Mouse (Mus musculus): Measurements from ENCODE around the gene Tsg101. TPM values are rescaled to one million over a fixed set of nuclear protein-coding genes. Genes with fewer than 3 reads are reported as not detected.

Gene Tsg101
- polyA plus RNA-seq, 1 experiment from 2014 or later = 107 TPM

- no peaks in the 10 kb centered on the region for H3K9me3 ChIP-seq (ENCODE audit: control insufficient read depth)
- 52% methylated on average over 6 of the region's 6 CpGs for WGBS
- peaks cover 21% of the 10 kb centered on the region for H3K4me1 ChIP-seq (replicated peaks; ENCODE audit: control insufficient read depth, insufficient read depth, low read length)
- H3K27ac ChIP-seq (ENCODE audit: low read depth, low read length) = peak within 1 kb of the TSS; percentile 91
- ATAC-seq = no peak
- no peaks in the 10 kb centered on the region for H3K27me3 ChIP-seq (replicated peaks; ENCODE audit: control insufficient read depth, insufficient read depth, low read length)
- no peak for TF ChIP-seq CTCF (IDR thresholded peaks at IDR 0.05; ENCODE audit: low read depth)
- H3K4me2 ChIP-seq (replicated peaks; ENCODE audit: low read depth) = no peak within 1 kb of the TSS
- H3K36me3 ChIP-seq (ENCODE audit: control insufficient read depth, insufficient read depth) = no peaks in the 10 kb centered on the region
- no peak within 1 kb of the TSS for H3K4me3 ChIP-seq (ENCODE audit: low read depth, low read length)
- no peak within 1 kb of the TSS for H3K9ac ChIP-seq (ENCODE audit: low read depth, low read length)
These were observed 78.8 kb downstream of the Tsg101 start, which contains the start of gene Ldha for GRCm38 (mm10) chr7:46840787-46841525. Gene Ldha (plus strand): TSS chr7:46841475.

- peaks cover 20% of the 10 kb centered on the region for H3K4me1 ChIP-seq (replicated peaks; ENCODE audit: control insufficient read depth, insufficient read depth, low read length)
- no peak for ATAC-seq
- WGBS = 35% methylated on average over 4 of the region's 4 CpGs
- H3K4me3 ChIP-seq (ENCODE audit: low read depth, low read length) = no peak overlapping the region
- H3K4me2 ChIP-seq (replicated peaks; ENCODE audit: low read depth) = no peak overlapping the region
- no peaks in the 10 kb centered on the region for H3K36me3 ChIP-seq (ENCODE audit: control insufficient read depth, insufficient read depth)
- H3K9me3 ChIP-seq (ENCODE audit: control insufficient read depth) = no peaks in the 10 kb centered on the region
- no peak overlapping the region for H3K9ac ChIP-seq (ENCODE audit: low read depth, low read length)
- TF ChIP-seq CTCF (IDR thresholded peaks at IDR 0.05; ENCODE audit: low read depth) = no peak
- H3K27me3 ChIP-seq (replicated peaks; ENCODE audit: control insufficient read depth, insufficient read depth, low read length) = no peaks in the 10 kb centered on the region
- peak overlapping the region; percentile 91 for H3K27ac ChIP-seq (ENCODE audit: low read depth, low read length)
These were observed 79.4 kb downstream of the Tsg101 start for GRCm38 (mm10) chr7:46840326-46840725.

GRCm38 (mm10) chr7:46839861-46840260 lies 79.9 kb downstream of the Tsg101 start:
- no peak overlapping the region; the same call in 1 of the 2 replicates for H3K9ac ChIP-seq (ENCODE audit: low read depth, low read length)
- no peak overlapping the region for H3K4me2 ChIP-seq (replicated peaks; ENCODE audit: low read depth)
- 38% methylated on average over 5 of the region's 5 CpGs for WGBS
- H3K27ac ChIP-seq (ENCODE audit: low read depth, low read length) = peak overlapping the region; percentile 91
- H3K27me3 ChIP-seq (replicated peaks; ENCODE audit: control insufficient read depth, insufficient read depth, low read length) = no peaks in the 10 kb centered on the region
- H3K4me3 ChIP-seq (ENCODE audit: low read depth, low read length) = no peak overlapping the region
- H3K9me3 ChIP-seq (ENCODE audit: control insufficient read depth) = no peaks in the 10 kb centered on the region
- H3K4me1 ChIP-seq (replicated peaks; ENCODE audit: control insufficient read depth, insufficient read depth, low read length) = peaks cover 16% of the 10 kb centered on the region
- peak; percentile 63 for ATAC-seq
- 0 out of 2 replicates have a peak, but pooled peaks have one; percentile 0 for TF ChIP-seq CTCF (IDR thresholded peaks at IDR 0.05; ENCODE audit: low read depth)
- H3K36me3 ChIP-seq (ENCODE audit: control insufficient read depth, insufficient read depth) = no peaks in the 10 kb centered on the region

- peak; percentile 85 for ATAC-seq
- peaks cover 16% of the 10 kb centered on the region for H3K4me1 ChIP-seq (replicated peaks; ENCODE audit: control insufficient read depth, insufficient read depth, low read length)
- 18% methylated on average over 7 of the region's 7 CpGs for WGBS
These were observed 80.3 kb downstream of the Tsg101 start for GRCm38 (mm10) chr7:46839446-46839845.

More at GRCm38 (mm10) chr7:46839446-46839845, 80.3 kb downstream of the Tsg101 start:
- H3K27me3 ChIP-seq (replicated peaks; ENCODE audit: control insufficient read depth, insufficient read depth, low read length) = no peaks in the 10 kb centered on the region
- H3K36me3 ChIP-seq (ENCODE audit: control insufficient read depth, insufficient read depth) = no peaks in the 10 kb centered on the region
- H3K9ac ChIP-seq (ENCODE audit: low read depth, low read length) = no peak overlapping the region; the same call in 1 of the 2 replicates
- 0 out of 2 replicates have a peak, but pooled peaks have one; percentile 1 for TF ChIP-seq CTCF (IDR thresholded peaks at IDR 0.05; ENCODE audit: low read depth)
- H3K4me3 ChIP-seq (ENCODE audit: low read depth, low read length) = no peak overlapping the region
- peak overlapping the region; percentile 91 for H3K27ac ChIP-seq (ENCODE audit: low read depth, low read length)
- H3K4me2 ChIP-seq (replicated peaks; ENCODE audit: low read depth) = peak overlapping the region; percentile 51
- no peaks in the 10 kb centered on the region for H3K9me3 ChIP-seq (ENCODE audit: control insufficient read depth)

Other genes starting within 250 kb of the Tsg101 start
- gene Tph1, start 247.4 kb downstream of the Tsg101 start, polyA plus RNA-seq (2015; fragmentation: Nextera tagmentation; extraction: Ambion mirVana) = 4.8 and 5.3 TPM in 2 replicates
- gene Saal1, start 209.3 kb downstream of the Tsg101 start, polyA plus RNA-seq (2015; fragmentation: Nextera tagmentation; extraction: Ambion mirVana) = 8.4 and 9.3 TPM in 2 replicates
- 2.3 and 5.2 TPM in 2 replicates for gene Saa3, start 204.3 kb downstream of the Tsg101 start, polyA plus RNA-seq (2015; fragmentation: Nextera tagmentation; extraction: Ambion mirVana)
- gene Saa4, start 187.4 kb downstream of the Tsg101 start, polyA plus RNA-seq (2015; fragmentation: Nextera tagmentation; extraction: Ambion mirVana) = not detected in 2 replicates
- gene Saa1, start 177.0 kb downstream of the Tsg101 start, polyA plus RNA-seq (2015; fragmentation: Nextera tagmentation; extraction: Ambion mirVana) = 0.29 and 0.47 TPM in 2 replicates
- not detected in 2 replicates for gene Saa2, start 168.2 kb downstream of the Tsg101 start, polyA plus RNA-seq (2015; fragmentation: Nextera tagmentation; extraction: Ambion mirVana)
- 13.9 and 14.7 TPM in 2 replicates for gene Hps5, start 123.9 kb downstream of the Tsg101 start, polyA plus RNA-seq (2015; fragmentation: Nextera tagmentation; extraction: Ambion mirVana)
- 51.3 and 52.7 TPM in 2 replicates for gene Gtf2h1, start 123.9 kb downstream of the Tsg101 start, polyA plus RNA-seq (2015; fragmentation: Nextera tagmentation; extraction: Ambion mirVana)
- 1,258 and 1,338 TPM in 2 replicates for gene Ldha, start 78.5 kb downstream of the Tsg101 start, polyA plus RNA-seq (2015; fragmentation: Nextera tagmentation; extraction: Ambion mirVana)
- gene Ldhc, start 58.8 kb downstream of the Tsg101 start, polyA plus RNA-seq (2015; fragmentation: Nextera tagmentation; extraction: Ambion mirVana) = not detected in 2 replicates
- 4.2 and 4.9 TPM in 2 replicates for gene Uevld, start 38.6 kb upstream of the Tsg101 start, polyA plus RNA-seq (2015; fragmentation: Nextera tagmentation; extraction: Ambion mirVana)
- not detected in 2 replicates for gene Gm9999, start 63.6 kb upstream of the Tsg101 start, polyA plus RNA-seq (2015; fragmentation: Nextera tagmentation; extraction: Ambion mirVana)
- gene Spty2d1, start 88.4 kb upstream of the Tsg101 start, polyA plus RNA-seq (2015; fragmentation: Nextera tagmentation; extraction: Ambion mirVana) = 8.0 and 10.3 TPM in 2 replicates
- gene Tmem86a, start 130.6 kb upstream of the Tsg101 start, polyA plus RNA-seq (2015; fragmentation: Nextera tagmentation; extraction: Ambion mirVana) = 43.8 and 48.0 TPM in 2 replicates
- gene Ptpn5, start 213.7 kb upstream of the Tsg101 start, polyA plus RNA-seq (2015; fragmentation: Nextera tagmentation; extraction: Ambion mirVana) = 0.48 and 0.69 TPM in 2 replicates

Measured in intestine, postnatal 0 days (tissue).